Mouse (Mus musculus) A20 (cell line): Measurements from ENCODE around the gene Scg5.

ENCODE experiments used
- DNase-seq: peaks from one replicate; pipeline ENCODE4 v3.0.0-alpha.2; 2011; ENCODE audit warnings: low read depth, low spot score

The Scg5 gene

DNA sequence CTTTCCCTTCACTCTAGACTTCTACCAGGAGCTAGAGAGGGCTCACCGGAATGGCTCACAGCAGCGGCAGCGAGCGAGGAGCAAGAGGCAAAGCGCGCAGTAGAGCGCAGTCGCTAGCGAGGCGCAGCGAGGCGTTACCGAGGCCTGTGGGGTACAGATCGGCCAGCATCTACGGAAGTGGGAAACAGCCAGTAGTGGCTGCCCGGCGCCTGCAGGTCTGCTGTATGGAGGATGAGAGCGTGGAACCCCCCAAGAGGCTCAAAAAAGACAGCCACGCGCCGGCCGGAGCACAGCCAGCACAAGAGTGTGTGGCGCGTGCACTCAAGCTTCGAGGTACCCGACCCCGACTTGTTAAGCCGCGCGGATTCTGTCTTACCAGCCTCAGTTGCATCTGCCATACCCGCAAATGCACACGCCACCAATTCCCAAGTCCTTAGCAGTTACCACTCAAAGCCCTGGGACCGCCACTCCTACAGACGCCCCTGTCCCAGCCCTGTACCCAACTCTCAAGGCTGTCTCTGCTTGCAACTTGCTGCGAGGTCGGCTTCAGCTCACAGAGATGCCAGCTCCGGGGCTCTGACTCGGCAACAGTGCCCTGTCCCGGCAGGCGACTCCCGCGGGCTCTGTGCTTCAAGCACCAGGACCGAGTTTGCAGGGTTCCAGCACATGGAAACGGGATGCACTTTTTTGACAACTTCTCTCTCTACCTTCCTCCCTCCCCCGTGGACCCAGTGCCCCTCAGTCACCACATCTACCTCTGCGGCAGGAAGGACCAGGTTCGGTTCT lies 71.2 kb downstream of the Scg5 start:
- DNase-seq: no peak

DNA sequence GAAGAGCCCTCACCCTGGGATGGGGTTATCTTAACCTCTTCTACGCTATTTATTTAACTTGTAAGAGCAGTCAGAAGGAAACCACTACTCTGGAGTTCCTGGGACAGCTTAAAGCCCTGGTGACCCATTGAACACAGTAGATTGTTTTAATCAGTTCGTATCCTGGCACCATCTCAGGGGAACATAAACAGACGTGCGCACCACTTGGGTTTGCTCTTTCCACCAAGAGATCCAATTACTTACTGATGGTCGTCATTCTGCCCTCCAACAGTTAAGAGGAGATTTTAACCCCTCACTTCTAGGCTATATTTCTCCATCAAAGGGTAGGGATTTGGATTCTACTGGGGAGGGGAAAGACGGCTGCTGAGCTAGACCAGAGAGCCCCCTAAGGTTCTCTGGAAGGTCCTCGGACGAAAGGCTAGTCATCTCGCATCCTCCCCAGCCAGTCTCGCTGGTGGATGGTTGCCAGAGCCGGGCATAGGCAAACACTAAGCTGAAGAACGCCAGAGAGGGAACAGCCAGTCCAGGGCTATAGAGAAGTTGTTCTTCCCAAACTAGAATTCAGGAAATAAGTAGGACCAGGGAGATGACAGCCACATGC lies 71.9 kb downstream of the Scg5 start:
- DNase-seq: no peak

DNA sequence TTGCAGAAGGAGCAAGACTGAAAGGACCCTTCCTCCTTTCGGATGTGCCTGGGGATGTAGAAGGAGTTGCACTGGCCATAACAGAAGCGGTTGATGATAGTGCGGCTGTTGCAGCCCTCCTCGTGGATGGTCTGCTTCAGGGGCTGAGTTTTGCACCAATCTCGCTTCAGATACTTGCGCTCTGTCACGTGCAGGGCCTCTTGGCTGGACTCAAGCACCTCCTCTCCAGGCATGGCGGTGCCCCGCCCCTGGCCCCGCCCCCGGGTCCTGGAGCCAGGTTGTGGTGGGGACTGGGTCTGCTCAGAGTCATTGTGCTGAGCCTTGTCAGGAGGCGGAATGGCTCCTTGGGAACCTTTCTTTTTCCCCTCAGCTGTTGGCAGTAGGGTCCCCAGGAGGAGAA lies 79.2 kb downstream of the Scg5 start:
- no peak for DNase-seq

DNA sequence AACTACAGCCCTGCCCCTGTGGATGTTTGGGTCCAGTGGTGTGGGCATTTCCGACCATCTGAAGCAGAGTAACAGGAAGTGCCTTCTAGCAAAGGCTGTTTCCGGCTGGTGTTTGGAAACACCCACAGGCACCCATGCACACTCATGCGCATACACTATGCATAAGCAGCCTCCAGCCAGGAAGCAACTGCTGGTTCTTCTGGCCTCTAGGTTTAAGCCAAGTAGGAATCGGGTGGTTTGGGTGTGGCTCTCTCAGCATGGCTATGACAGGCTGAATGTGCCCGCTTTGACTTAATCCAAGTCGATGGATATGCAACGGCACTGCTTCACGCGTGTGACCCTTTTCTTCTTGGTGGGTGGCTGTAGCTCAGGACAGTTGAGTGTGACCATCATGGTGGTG lies 79.6 kb downstream of the Scg5 start:
- DNase-seq: no peak

DNA sequence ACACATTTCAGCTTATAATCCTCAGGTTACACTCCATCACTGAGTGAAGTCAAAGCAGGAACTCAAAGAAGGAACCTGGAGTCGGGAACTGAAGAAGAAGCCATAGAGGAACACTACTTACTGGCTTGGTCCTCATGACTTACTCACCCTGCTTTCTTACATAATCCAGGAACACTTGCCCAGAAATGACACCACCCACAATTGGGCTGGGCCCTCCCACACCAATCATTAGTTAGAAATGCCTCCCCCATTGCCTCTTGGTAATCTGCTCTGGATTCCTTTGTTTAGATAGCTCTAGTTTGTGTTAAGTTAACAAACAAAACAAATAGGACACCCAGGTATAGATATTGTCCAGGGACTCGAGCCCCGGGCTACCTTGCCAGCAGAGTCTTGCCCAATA lies 100.3 kb downstream of the Scg5 start:
- DNase-seq: no peak
